Comparison of ENCODE assay signal across 13 mouse cellular contexts in the genomic region with DNA sequence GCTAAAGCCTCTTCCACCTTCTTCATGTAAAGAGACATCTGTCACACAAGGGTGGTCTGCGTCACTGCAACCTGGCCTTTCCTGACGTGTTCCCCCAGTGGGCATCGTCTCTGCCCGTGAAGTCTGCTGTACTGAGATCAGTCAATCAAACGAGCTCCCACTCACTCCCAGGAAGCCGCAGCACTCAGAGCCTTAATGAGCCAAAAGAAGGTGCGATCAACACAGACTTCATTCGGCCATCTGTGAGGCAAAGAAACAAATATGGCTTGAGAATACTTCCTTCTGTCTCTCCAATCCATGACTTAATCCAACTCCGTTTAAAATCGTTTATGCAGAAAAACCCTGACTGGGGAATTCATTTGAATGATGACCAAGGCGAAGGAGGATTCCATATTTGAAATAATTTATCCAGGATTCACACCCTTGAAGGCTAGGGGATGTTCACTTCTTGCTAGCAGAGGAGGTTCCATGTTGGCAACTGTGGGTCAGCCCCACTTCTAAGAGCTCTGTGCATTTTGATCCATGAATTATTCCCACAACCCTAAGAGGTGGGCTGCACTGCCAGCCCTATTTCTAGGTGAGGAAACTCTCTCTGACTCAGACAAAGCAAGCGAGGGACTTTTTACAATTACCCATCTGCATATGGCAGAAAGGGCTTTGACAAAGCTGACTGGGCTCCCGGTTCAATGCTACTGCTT.
A peak's percentile ranks its signal among the peaks of the same experiment; 100 is the strongest.
DNase-seq lines count a peak whose midpoint lies in the region; ATAC-seq and TF ChIP-seq lines count a peak whose summit lies in the region.
"Had no signal": no experiment of that assay in that cellular context is flagged by ENCODE, and none has a peak within 500 bp of the region (broad histone marks: within the 10 kb centered on the region; RNA-seq: fewer than 3 reads in every experiment).

No protein-coding gene starts in this region.

- no peaks in the 10 kb centered on the region for H3K36me3 ChIP-seq in hindbrain, postnatal 0 days (ENCODE audit: insufficient read depth, low read length)
- no peaks in the 10 kb centered on the region for H3K36me3 ChIP-seq in hindbrain, embryonic 11.5 days (ENCODE audit: control insufficient read depth, insufficient read depth, low read length)
- peaks cover 29% of the 10 kb centered on the region for H3K36me3 ChIP-seq in heart, embryonic 12.5 days
- no peaks in the 10 kb centered on the region for H3K36me3 ChIP-seq in liver, embryonic 12.5 days
- H3K36me3 ChIP-seq: embryonic facial prominence, embryonic 10.5 days; liver, embryonic 15.5 days had no signal

- H3K9ac ChIP-seq in hindbrain, postnatal 0 days (replicated peaks; ENCODE audit: low read length), result no peak overlapping the region
- no peak overlapping the region for H3K9ac ChIP-seq in hindbrain, embryonic 11.5 days (ENCODE audit: low read depth, low read length)
- H3K9ac ChIP-seq in heart, embryonic 12.5 days, result no peak overlapping the region
- no peak overlapping the region for H3K9ac ChIP-seq in liver, embryonic 12.5 days
- H3K9ac ChIP-seq: liver, embryonic 15.5 days had no signal

- no peaks in the 10 kb centered on the region for H3K27me3 ChIP-seq in hindbrain, postnatal 0 days (ENCODE audit: insufficient read depth, low read length)
- H3K27me3 ChIP-seq in hindbrain, embryonic 11.5 days (ENCODE audit: control insufficient read depth, insufficient read depth, low read length), result no peaks in the 10 kb centered on the region
- no peaks in the 10 kb centered on the region for H3K27me3 ChIP-seq in heart, embryonic 12.5 days (replicated peaks)
- no peaks in the 10 kb centered on the region for H3K27me3 ChIP-seq in liver, embryonic 12.5 days (replicated peaks)
- H3K27me3 ChIP-seq: liver, embryonic 15.5 days; Patski had no signal

- H3K4me3 ChIP-seq in hindbrain, postnatal 0 days (ENCODE audit: low read length), result no peak overlapping the region
- no peak overlapping the region for H3K4me3 ChIP-seq in hindbrain, embryonic 11.5 days (ENCODE audit: low read depth, low read length)
- H3K4me3 ChIP-seq in left cerebral cortex, adult 2 months, result no peak overlapping the region
- no peak overlapping the region for H3K4me3 ChIP-seq in heart, embryonic 12.5 days
- no peak overlapping the region for H3K4me3 ChIP-seq in liver, embryonic 12.5 days
- H3K4me3 ChIP-seq: embryonic facial prominence, embryonic 10.5 days; liver, embryonic 15.5 days had no signal

- no peaks in the 10 kb centered on the region for H3K9me3 ChIP-seq in hindbrain, postnatal 0 days (ENCODE audit: low read length)
- no peaks in the 10 kb centered on the region for H3K9me3 ChIP-seq in hindbrain, embryonic 11.5 days (ENCODE audit: control insufficient read depth, low read length)
- no peaks in the 10 kb centered on the region for H3K9me3 ChIP-seq in heart, embryonic 12.5 days (replicated peaks)
- H3K9me3 ChIP-seq in liver, embryonic 12.5 days (replicated peaks), result no peaks in the 10 kb centered on the region
- H3K9me3 ChIP-seq: embryonic facial prominence, embryonic 10.5 days; liver, embryonic 15.5 days had no signal

- no peak for TF ChIP-seq CTCF in hindbrain, postnatal 0 days (IDR thresholded peaks at IDR 0.05; ENCODE audit: low read depth)
- no peak for TF ChIP-seq CTCF in left cerebral cortex, adult 2 months (IDR thresholded peaks at IDR 0.05)

- intact Hi-C loops in left cerebral cortex, adult 2 months (cut with DNase I), result loop anchor here (1.0 to 5.0 kb wide), 5 partner anchors 37 to 263 kb away; a partner anchor contains a TSS

- WGBS in hindbrain, postnatal 0 days, result 40% methylated on average over 13 of the region's 13 CpGs
- WGBS in hindbrain, embryonic 11.5 days, result 78% methylated on average over 13 of the region's 13 CpGs
- 82% methylated on average over 13 of the region's 13 CpGs for WGBS in heart, embryonic 12.5 days
- 68% methylated on average over 13 of the region's 13 CpGs for WGBS in liver, embryonic 12.5 days (ENCODE audit: insufficient replicate concordance)

- no peak overlapping the region for H3K4me2 ChIP-seq in hindbrain, postnatal 0 days (ENCODE audit: low read depth, low read length)
- H3K4me2 ChIP-seq in hindbrain, embryonic 11.5 days (replicated peaks; ENCODE audit: low read depth, low read length), result no peak overlapping the region
- no peak overlapping the region for H3K4me2 ChIP-seq in heart, embryonic 12.5 days
- no peak overlapping the region for H3K4me2 ChIP-seq in liver, embryonic 12.5 days
- H3K4me2 ChIP-seq: liver, embryonic 15.5 days had no signal

- DNase-seq in hindbrain, postnatal 0 days (ENCODE audit: low spot score), result peak; percentile 23
- no peak for DNase-seq in hindbrain, embryonic 11.5 days (ENCODE audit: low spot score)
- peak; percentile 66 to 85 for DNase-seq in frontal cortex, adult 2 months (ENCODE audit: extremely low spot score in 1 of 2, low spot score in 1 of 2)
- peak; percentile 36 to 46 for DNase-seq in left cerebral cortex, adult 2 months (ENCODE audit: extremely low spot score in 1 of 2, low spot score in 2 of 2)
- peak; percentile 64 to 77 for DNase-seq in right cerebral cortex, postnatal 36 days (ENCODE audit: low spot score in 2 of 2)
- no peak for DNase-seq in lung, postnatal 36 days
- DNase-seq: heart, postnatal 4 days had no signal

- 0 out of 2 replicates have a peak overlapping the region, but pooled peaks have one; percentile 8 for H3K27ac ChIP-seq in hindbrain, postnatal 0 days
- no peak overlapping the region for H3K27ac ChIP-seq in hindbrain, embryonic 11.5 days (ENCODE audit: low read depth, low read length)
- peak overlapping the region; percentile 24; the same call in 1 of the 2 replicates for H3K27ac ChIP-seq in left cerebral cortex, adult 2 months
- no peak overlapping the region for H3K27ac ChIP-seq in heart, embryonic 12.5 days (ENCODE audit: poor library complexity, severe bottlenecking)
- H3K27ac ChIP-seq in liver, embryonic 12.5 days, result no peak overlapping the region
- H3K27ac ChIP-seq: embryonic facial prominence, embryonic 10.5 days; kidney, postnatal 0 days; liver, embryonic 15.5 days had no signal

- ATAC-seq in hindbrain, postnatal 0 days, result peak; percentile 55; the same call in 1 of the 2 replicates
- ATAC-seq in hindbrain, embryonic 11.5 days (ENCODE audit: low FRiP score), result no peak
- ATAC-seq in heart, embryonic 12.5 days (ENCODE audit: insufficient number of reproducible peaks, low FRiP score), result no peak
- no peak for ATAC-seq in liver, embryonic 12.5 days
- ATAC-seq: Patski had no signal

- no peaks in the 10 kb centered on the region for H3K4me1 ChIP-seq in hindbrain, postnatal 0 days (ENCODE audit: insufficient read depth, low read length)
- no peaks in the 10 kb centered on the region for H3K4me1 ChIP-seq in hindbrain, embryonic 11.5 days (replicated peaks; ENCODE audit: control insufficient read depth, insufficient read depth, low read length)
- peaks cover 12% of the 10 kb centered on the region; the same call in 1 of the 2 replicates for H3K4me1 ChIP-seq in heart, embryonic 12.5 days (replicated peaks)
- H3K4me1 ChIP-seq in liver, embryonic 12.5 days, result no peaks in the 10 kb centered on the region
- H3K4me1 ChIP-seq: embryonic facial prominence, embryonic 10.5 days; liver, embryonic 15.5 days had no signal

Comparison
In these comparisons a context has a peak if more than half of its experiments do, and no peak if none do; other contexts are left out.
1. DNase-seq: peak in hindbrain, postnatal 0 days (single experiment), frontal cortex, adult 2 months (2 of 2), left cerebral cortex, adult 2 months (2 of 2) and right cerebral cortex, postnatal 36 days (2 of 2); none in hindbrain, embryonic 11.5 days (single experiment) and lung, postnatal 36 days (single experiment).
2. H3K27ac ChIP-seq: peak in hindbrain, postnatal 0 days (single experiment) and left cerebral cortex, adult 2 months (single experiment); none in hindbrain, embryonic 11.5 days (single experiment), heart, embryonic 12.5 days (single experiment) and liver, embryonic 12.5 days (single experiment).